Mouse (Mus musculus) olfactory bulb, adult 2 months (tissue): ENCODE results near the gene Arf1. TPM values are rescaled to one million over a fixed set of nuclear protein-coding genes. Genes with fewer than 3 reads are reported as not detected.
"Not testable (repeated sequence)": the region's sequence is repeated elsewhere in the genome, so short reads cannot be mapped to it uniquely, and the experiment has no call there.

Source experiments
- H3K27ac ChIP-seq: fragments of 200-500 bp; 2 replicates; pipeline ENCODE4 v1.5.1; 2012; ENCODE audit warnings: low read depth, low read length; ENCODE audit not compliant: insufficient read depth
- H3K4me1 ChIP-seq: fragments of 200-500 bp; 2 replicates; pipeline ENCODE4 v1.6.1; 2012; ENCODE audit warnings: low read length; ENCODE audit not compliant: control insufficient read depth, insufficient read depth
- H3K4me3 ChIP-seq: fragments of 200-500 bp; 2 replicates; pipeline ENCODE4 v1.5.1; 2012; ENCODE audit warnings: mild to moderate bottlenecking, low read depth, low read length, moderate library complexity; ENCODE audit not compliant: insufficient read depth
- CTCF ChIP-seq: fragments of 200-500 bp; IDR thresholded peaks from 2 replicates; pipeline ENCODE4 v1.5.1; 2012; ENCODE audit warnings: low read depth, mild to moderate bottlenecking, low read length, moderate library complexity; ENCODE audit not compliant: insufficient read depth
- POLR2A ChIP-seq: fragments of 200-500 bp; IDR thresholded peaks from 2 replicates; pipeline ENCODE4 v1.6.1; 2012; ENCODE audit warnings: mild to moderate bottlenecking, low read depth, low read length, moderate library complexity; ENCODE audit not compliant: insufficient read depth
- WGBS: fragments of 180-500 bp; shearing (Covaris S2); methylation state at CpG from one replicate; pipeline ENCODE4 v1.1.7; 2018; 5-methylcytosine and 5-hydroxymethylcytosine counted together
- polyA plus RNA-seq: library from polyadenylated mRNA; stranded (reverse); fragments of >200 nt; gene quantifications from 2 replicates; pipeline ENCODE4 v1.2.4, GENCODE M21; 2012; ENCODE audit warnings: low replicate concordance; ENCODE audit not compliant: missing spikeins, insufficient read depth, insufficient read length

Gene Arf1
- polyA plus RNA-seq, 1 experiment: 324 TPM

DNA sequence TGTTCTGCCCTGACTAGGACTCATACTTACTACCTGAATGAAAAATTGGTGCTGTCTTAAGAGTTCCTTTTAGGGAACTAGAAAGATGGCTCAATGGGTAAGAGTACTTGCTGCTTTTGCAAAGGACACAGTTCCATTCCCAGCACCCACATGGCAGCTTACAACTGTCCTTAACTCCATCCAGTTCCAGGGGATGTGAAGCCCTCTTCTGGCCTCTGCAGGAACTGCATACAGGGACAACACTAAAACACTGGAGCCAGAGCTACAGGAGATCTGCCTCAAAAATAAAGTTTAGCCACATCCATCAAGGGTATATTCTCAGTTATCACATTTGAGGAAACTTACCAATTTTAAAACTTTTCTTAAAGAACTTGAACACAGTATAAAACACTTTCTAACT is 9.0 kb downstream of the Arf1 start:
- H3K4me3 ChIP-seq: no peak overlapping the region
- TF ChIP-seq CTCF: no peak
- TF ChIP-seq POLR2A: no peak
- no peak overlapping the region for H3K27ac ChIP-seq
- peaks cover 6% of the 10 kb centered on the region; the same call in 1 of the 2 replicates for H3K4me1 ChIP-seq

DNA sequence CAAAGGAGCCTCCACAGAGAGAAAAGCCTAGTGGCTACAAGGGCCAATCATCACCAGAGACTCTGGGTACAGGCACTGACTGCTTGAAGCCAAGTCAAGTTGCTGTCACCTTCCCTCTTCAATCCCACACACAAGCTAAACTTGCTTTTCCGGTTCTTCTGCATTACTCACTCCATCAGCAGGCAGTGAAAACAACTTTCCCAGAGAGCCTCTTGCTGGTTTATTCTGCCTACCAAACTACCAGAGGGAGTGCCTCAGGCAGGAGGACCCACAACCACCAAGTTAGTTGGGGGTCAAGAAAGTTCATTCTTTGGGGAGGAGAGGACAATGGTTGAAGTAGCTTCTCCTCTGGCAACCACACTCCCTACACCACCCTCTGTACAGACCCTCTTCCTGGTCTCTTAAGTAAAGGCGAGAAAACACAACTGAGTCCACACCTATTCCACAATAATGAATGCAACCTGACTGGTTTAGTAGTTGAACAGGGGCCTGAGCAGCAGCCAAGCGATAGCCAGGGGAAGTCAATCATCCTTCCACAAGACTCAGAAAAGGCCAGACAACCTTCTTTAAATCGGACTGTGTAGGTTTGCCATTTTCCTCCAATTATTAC is 9.6 kb downstream of the Arf1 start:
- H3K4me1 ChIP-seq: peaks cover 6% of the 10 kb centered on the region; the same call in 1 of the 2 replicates
- TF ChIP-seq POLR2A (no peak), CTCF (no peak)
- no peak overlapping the region for H3K4me3 ChIP-seq
- 75% methylated on average over 4 of the region's 4 CpGs for WGBS
- no peak overlapping the region for H3K27ac ChIP-seq

DNA sequence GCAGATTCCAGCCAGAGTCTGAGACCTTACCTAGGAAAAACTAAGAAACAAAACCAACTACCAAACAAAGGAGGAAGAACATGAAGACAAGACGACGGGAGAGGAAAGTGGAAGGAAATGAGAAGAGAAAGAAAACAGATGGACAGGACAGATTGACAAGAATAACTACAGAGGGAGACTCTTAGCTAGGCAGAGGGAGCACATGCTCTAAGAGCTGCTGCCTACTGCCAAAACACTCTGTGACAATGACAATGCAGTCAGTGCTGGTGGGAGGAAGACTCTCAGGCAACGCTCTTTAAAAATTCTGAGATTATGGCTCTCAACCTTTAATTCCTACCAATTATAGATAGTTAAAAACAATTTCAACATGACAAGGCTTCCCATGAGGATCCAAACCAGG is 11.1 kb downstream of the Arf1 start:
- no peak overlapping the region for H3K4me3 ChIP-seq
- no peak overlapping the region for H3K27ac ChIP-seq
- 15% methylated on average over 3 of the region's 3 CpGs for WGBS
- peaks cover 4% of the 10 kb centered on the region; the same call in 1 of the 2 replicates for H3K4me1 ChIP-seq
- TF ChIP-seq POLR2A: no peak
- TF ChIP-seq CTCF: no peak

DNA sequence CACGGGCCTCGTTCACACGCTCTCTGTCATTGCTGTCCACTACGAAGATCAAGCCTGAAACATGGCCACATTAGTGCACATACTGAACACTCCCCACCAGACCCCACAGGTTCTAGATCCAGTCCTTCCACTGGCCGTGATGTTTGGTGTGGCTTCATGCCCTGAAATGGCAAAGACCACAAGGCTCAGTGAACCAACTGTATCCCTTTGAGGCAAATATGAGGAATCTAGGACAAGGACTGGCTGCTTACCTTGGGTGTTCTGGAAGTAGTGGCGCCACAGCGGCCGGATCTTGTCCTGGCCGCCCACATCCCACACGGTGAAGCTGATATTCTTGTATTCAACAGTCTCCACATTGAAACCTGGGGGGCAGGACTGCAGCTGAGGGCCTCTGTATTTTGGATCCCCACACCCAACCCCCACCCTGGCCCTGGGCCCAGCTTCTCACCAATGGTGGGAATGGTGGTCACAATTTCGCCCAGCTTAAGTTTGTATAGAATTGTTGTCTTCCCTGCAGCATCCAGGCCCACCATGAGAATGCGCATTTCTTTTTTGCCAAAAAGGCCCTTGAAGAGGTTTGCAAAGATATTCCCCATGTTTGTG is 15.1 kb downstream of the Arf1 start:
- no peak for TF ChIP-seq CTCF
- no peak for TF ChIP-seq POLR2A
- H3K4me1 ChIP-seq: peaks cover 7% of the 10 kb centered on the region
- no peak overlapping the region for H3K4me3 ChIP-seq
- WGBS: 76% methylated on average over 12 of the region's 12 CpGs
- no peak overlapping the region for H3K27ac ChIP-seq

DNA sequence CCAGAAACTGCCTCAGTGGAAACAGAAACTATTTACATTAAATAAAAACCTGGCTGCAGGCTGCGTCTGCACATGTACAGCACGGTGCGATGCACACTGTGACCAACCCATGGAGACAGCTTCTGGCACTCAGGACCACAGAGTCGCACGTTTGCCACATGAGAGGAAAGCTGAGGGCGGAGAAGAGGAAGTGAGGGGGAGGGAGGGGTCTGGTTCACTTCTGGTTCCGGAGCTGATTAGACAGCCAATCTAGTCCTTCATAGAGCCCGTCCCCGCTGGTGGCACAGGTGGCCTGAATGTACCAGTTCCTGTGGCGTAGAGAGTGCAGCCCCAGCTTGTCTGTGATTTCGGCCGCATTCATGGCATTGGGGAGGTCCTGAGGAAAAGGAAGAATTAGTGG is 15.8 kb downstream of the Arf1 start:
- 70% methylated on average over 12 of the region's 12 CpGs for WGBS
- not testable (repeated sequence) for H3K4me3 ChIP-seq, H3K4me1 ChIP-seq, H3K27ac ChIP-seq

DNA sequence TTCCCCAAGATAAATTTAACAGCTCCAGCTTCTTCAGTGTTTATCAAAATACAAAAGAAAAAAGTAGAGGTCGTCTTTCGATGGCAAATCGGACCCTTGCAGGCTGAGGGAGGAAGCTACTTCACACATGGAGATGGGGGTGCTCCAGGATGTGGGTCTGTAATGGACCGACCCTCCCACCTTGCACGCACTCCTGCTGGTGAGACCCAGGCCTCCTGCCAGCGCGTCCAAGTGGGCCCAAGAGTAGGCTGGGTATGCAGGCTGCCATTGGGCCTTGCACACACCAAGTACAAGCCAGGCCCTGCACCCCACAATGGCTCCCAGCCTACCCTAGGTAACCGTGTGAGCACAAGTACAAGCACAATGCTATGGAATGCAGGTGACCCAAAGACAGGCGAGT is 16.5 kb downstream of the Arf1 start:
- not testable (repeated sequence) for H3K4me3 ChIP-seq, H3K4me1 ChIP-seq, H3K27ac ChIP-seq
- WGBS: 73% methylated on average over 9 of the region's 9 CpGs

DNA sequence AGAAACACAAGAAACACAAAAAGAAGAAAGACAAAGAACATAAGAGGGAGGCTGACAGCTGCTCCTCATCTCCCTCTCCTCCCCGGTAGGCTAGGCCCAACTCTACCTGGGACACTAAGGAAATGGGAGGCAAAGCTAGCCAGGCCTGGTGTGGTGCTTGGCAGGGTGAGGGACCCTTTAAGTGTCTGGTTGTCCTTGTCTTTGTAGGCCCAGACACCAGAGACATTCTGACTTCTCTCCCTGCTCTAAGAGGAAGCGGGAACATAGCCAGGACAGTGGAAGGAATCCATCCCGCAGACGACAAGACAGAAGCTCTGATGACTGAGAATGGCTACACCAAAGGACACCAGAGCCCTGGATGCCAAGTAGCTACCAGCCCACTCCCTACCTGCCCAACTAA is 18.1 kb downstream of the Arf1 start:
- 77% methylated on average over 4 of the region's 4 CpGs for WGBS
- no peak overlapping the region for H3K4me3 ChIP-seq
- no peak overlapping the region for H3K27ac ChIP-seq
- H3K4me1 ChIP-seq: peaks cover 8% of the 10 kb centered on the region
- TF ChIP-seq POLR2A (no peak), CTCF (no peak)

DNA sequence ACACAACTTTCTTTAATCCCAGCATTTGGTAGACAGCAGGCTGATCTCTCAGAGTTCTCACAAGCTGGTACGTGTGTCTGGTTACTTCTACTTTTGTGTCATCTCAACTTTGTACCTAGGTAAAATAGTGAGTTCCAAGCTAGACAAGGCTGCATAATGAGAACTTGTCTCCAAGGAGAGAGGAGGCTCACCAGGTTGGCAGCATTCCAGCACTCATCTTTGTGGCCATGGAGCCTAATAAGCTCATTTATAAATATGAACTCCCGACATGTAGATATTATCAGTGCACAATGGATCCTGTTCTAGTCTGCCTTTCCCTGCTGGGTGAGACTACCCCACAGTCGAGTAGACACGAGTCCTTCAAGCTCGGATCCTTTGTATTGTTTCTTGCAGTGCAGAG is 18.5 kb downstream of the Arf1 start:
- Histone ChIP-seq H3K4me1 (peaks cover 8% of the 10 kb centered on the region), H3K4me3 (no peak overlapping the region), H3K27ac (no peak overlapping the region)
- WGBS: 41% methylated on average over 5 of the region's 5 CpGs
- TF ChIP-seq CTCF (no peak), POLR2A (no peak)

DNA sequence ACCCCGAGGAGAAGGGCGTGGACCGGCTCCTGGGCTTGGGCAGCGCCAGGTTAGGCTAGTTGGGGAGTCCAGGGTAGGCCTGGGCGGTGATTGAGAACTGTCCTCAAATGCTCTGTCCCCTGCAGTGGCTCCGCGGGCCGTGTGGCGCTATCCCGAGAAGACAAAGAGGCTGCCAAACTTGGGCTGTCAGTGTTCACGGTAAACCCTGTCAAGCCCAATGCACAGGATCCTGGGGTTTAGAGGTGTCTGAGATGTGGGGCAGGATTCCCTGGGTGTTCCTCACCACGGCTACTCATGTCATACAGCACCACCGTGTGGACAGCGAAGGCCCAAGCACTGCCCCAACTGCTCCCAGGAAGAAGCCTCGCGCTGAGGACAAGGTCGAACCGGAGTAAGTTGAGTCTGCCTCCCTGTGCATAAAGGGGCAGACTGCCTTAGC is 19.0 kb downstream of the Arf1 start:
- Histone ChIP-seq H3K27ac (0 out of 2 replicates have a peak overlapping the region, but pooled peaks have one; percentile 24), H3K4me1 (peaks cover 8% of the 10 kb centered on the region), H3K4me3 (peak overlapping the region; percentile 62)
- WGBS: 8% methylated on average over 18 of the region's 18 CpGs
- TF ChIP-seq CTCF (0 out of 2 replicates have a peak, but pooled peaks have one; percentile 13), POLR2A (no peak)
